Mouse (Mus musculus) T-cell, adult 66 days (primary cell): ENCODE measurements around the gene Ccdc9b. TPM values are rescaled to one million over a fixed set of nuclear protein-coding genes. Genes with fewer than 3 reads are reported as not detected.

Source experiments
- total RNA-seq, 2 experiments: library from RNA; stranded (reverse); gene quantifications; 3 replicates in 1 of 2; 4 replicates in 1 of 2; pipeline ENCODE4 v1.2.4; 2023

Gene Ccdc9b
- total RNA-seq = not detected

DNA sequence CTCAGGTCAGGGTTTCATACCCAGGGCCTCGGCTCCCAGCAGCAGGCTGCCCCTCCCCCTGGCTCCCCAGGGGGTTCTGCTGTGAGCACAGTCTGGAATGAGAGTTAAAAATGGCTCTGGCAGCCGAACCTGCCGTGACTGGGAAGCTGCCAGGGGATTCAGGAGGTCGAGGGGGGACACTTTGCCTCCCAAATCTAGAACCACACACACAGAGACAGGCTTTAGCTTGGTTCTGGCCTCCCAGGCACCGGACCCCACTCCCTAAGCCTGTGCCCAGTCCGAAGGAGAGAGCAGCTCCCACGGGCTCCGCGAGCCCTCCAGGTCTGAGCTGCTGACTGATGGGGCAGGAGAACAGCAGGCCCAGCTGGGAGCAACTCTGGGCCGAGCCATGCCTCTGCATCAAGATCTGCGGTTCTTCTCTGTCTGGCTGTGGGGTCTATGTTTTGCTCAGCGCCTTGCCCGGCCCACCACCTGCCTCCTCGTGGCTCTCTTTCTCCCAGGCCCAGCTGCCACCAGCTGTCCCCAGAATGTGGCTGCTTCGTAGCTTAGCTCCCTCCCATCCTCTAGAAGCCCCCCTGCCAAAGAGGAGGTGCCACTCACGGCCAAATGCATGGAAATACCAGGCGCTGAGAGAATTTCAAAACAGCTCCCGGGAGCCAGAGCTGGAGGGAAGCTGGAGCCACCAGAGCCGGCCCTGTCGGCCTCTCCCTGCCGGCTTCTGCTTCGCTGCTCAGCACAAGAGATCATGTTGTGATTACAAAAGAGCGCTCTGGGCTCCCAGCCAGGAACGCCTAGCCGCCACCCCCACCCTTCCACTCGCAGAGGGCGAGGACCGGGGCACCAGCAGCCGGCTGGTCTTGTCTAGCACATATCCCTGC is at the start of gene Ccdc9b:
Ccdc9b (minus strand) TSS at position 756 of the 878 bp plus-strand sequence.

GRCm38 (mm10) chr2:118779504-118780480 is 17.3 kb upstream of the Ccdc9b start, which contains the start of gene Disp2:
Gene Disp2 (plus strand): TSS chr2:118779719.

DNA sequence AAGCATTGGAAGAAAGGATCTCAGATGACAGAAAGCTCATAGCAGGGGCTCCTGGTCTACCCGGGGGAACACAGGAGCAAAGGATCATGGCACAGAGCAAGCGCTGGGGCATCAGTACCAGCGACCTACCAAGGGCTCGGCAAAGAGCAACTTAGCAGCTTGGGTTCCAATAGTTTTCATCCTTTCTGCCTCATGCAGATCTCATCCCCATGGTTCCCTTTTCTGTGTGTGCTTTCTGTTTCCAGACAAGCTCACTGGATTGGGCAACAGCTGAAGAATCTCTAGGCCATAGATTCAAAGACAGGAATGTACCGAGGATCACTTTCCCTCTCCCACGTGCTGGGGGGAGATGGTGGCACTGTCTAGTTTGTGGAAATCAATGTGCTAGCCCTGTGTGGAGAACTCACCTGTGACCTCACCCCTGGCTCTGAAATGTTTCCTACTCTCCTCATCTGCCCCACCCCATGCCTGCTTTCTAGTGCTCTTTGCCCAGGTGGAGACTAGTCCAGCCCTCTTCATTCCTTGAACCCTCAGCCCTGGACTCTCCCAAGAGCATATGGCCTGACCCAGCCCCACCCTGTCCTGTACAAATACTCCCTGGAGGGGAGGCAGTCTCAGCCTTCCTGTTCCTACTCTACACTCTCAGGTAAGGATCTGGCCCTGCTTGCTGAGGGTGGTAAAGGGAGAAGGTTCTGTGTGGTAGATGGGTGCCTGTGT is 9.9 kb upstream of the Ccdc9b start, which contains the start of gene Phgr1:
Phgr1 (plus strand) TSS at position 612 of the 717 bp plus-strand sequence.

DNA sequence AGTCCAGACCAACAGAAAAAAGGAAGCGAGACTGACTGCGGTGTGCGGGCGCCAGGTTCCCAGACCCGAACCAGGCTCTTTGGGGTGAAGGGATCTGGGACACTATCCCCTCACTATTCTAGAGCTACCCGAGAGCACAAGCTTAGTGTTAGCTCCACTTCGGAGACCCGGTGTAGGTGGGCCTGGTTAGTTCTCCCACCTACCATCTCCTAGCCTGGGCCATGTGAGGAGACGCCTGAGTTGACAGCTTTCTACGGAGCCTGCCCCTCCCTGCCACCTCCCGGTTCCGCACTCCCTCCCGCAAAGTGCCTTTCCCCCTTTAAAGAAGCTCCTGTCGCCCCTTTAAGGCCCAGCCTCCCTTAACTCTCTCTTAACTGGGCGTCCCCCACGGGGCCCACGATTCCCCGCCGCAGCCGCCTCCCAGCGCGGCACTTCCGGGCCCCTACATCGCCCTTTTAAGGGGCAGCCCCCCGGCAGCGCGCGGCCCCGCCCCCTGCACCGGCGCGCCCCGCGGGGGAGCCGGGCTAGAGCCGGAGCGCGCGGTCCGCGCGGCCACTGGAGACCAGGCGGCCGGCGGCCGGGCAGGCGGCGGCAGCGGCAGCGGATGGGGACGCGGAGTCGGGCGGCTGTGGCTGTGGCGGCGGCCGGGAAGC is 17.1 kb downstream of the Ccdc9b start, which contains the start of gene Inafm2:
Inafm2 (plus strand) TSS at position 527 of the 653 bp plus-strand sequence.

GRCm38 (mm10) chr2:118728337-118728736 is 34.1 kb downstream of the Ccdc9b start, which contains the start of gene Plcb2:
Gene Plcb2 (minus strand): TSS chr2:118728438.

Other genes starting within 250 kb of the Ccdc9b start
- gene Bmf, start 213.0 kb downstream of the Ccdc9b start, total RNA-seq = 1 to 10 TPM; 2.9 to 4.6 TPM
- 1 to 10 TPM; 2.3 to 7.1 TPM for gene Bub1b, start 164.4 kb downstream of the Ccdc9b start, total RNA-seq
- gene Pak6, start 99.4 kb downstream of the Ccdc9b start, total RNA-seq = 1 to 10 TPM in 1 of 2 experiments, under 1 TPM in 1; 0.89 to 1.3 TPM
- 1 to 10 TPM; 2.3 to 3.1 TPM for gene Ankrd63, start 58.7 kb downstream of the Ccdc9b start, total RNA-seq
- 100 to 1,000 TPM; 113 to 119 TPM for gene Plcb2, start 34.2 kb downstream of the Ccdc9b start, total RNA-seq
- gene Inafm2, start 16.9 kb downstream of the Ccdc9b start, total RNA-seq = 10 to 100 TPM; 26.4 to 31.1 TPM
- not detected for gene Phgr1, start 10.1 kb upstream of the Ccdc9b start, total RNA-seq
- gene Disp2, start 17.1 kb upstream of the Ccdc9b start, total RNA-seq = not detected
- 10 to 100 TPM; 10.2 to 13.4 TPM for gene Knstrn, start 51.3 kb upstream of the Ccdc9b start, total RNA-seq
- 10 to 100 TPM; 70.0 to 75.2 TPM for gene Ivd, start 99.3 kb upstream of the Ccdc9b start, total RNA-seq
- gene Bahd1, start 137.7 kb upstream of the Ccdc9b start, total RNA-seq = 10 to 100 TPM; 35.1 to 39.8 TPM
- 1 to 10 TPM; 4.1 to 5.5 TPM for gene Chst14, start 163.8 kb upstream of the Ccdc9b start, total RNA-seq